Mouse (Mus musculus): ENCODE results near the gene Csnk1d.

Csnk1d gene

GRCm38 (mm10) chr11:120955701-120956100 lies 35.4 kb downstream of the Csnk1d start:
- no peak for DNase-seq (ENCODE audit: extremely low read depth, insufficient read length, low spot score)

GRCm38 (mm10) chr11:120954936-120955335 lies 36.2 kb downstream of the Csnk1d start:
- DNase-seq (ENCODE audit: extremely low read depth, insufficient read length, low spot score) = no peak

GRCm38 (mm10) chr11:120951731-120952730 lies 39.1 kb downstream of the Csnk1d start:
- DNase-seq (ENCODE audit: extremely low read depth, insufficient read length, low spot score) = no peak

GRCm38 (mm10) chr11:120951237-120951636 lies 39.9 kb downstream of the Csnk1d start:
- no peak for DNase-seq (ENCODE audit: extremely low read depth, insufficient read length, low spot score)

- DNase-seq (ENCODE audit: extremely low read depth, insufficient read length, low spot score) = no peak
These were observed 40.6 kb downstream of the Csnk1d start for GRCm38 (mm10) chr11:120950281-120951202.

GRCm38 (mm10) chr11:120949863-120950262 lies 41.3 kb downstream of the Csnk1d start:
- DNase-seq (ENCODE audit: extremely low read depth, insufficient read length, low spot score) = no peak

GRCm38 (mm10) chr11:120948861-120949851 lies 42.0 kb downstream of the Csnk1d start:
- no peak for DNase-seq (ENCODE audit: extremely low read depth, insufficient read length, low spot score)

- no peak for DNase-seq (ENCODE audit: extremely low read depth, insufficient read length, low spot score)
These were observed 42.8 kb downstream of the Csnk1d start, which contains the start of gene Slc16a3 for GRCm38 (mm10) chr11:120948328-120948727. Gene Slc16a3, plus strand, starts transcription at chr11:120948480.

GRCm38 (mm10) chr11:120945926-120946325 lies 45.2 kb downstream of the Csnk1d start:
- no peak for DNase-seq (ENCODE audit: extremely low read depth, insufficient read length, low spot score)

- DNase-seq (ENCODE audit: extremely low read depth, insufficient read length, low spot score) = no peak
These were observed 45.9 kb downstream of the Csnk1d start for GRCm38 (mm10) chr11:120945266-120945665.

GRCm38 (mm10) chr11:120940959-120941358 lies 50.2 kb downstream of the Csnk1d start:
- no peak for DNase-seq (ENCODE audit: extremely low read depth, insufficient read length, low spot score)

GRCm38 (mm10) chr11:120939712-120940341 lies 51.3 kb downstream of the Csnk1d start:
- DNase-seq (ENCODE audit: extremely low read depth, insufficient read length, low spot score) = no peak

GRCm38 (mm10) chr11:120938795-120939194 lies 52.3 kb downstream of the Csnk1d start:
- peak; percentile 55 for DNase-seq (ENCODE audit: extremely low read depth, insufficient read length, low spot score)

- DNase-seq (ENCODE audit: extremely low read depth, insufficient read length, low spot score) = no peak
These were observed 53.2 kb downstream of the Csnk1d start for GRCm38 (mm10) chr11:120937976-120938375.

- DNase-seq (ENCODE audit: extremely low read depth, insufficient read length, low spot score) = peak; percentile 91
These were observed 58.3 kb downstream of the Csnk1d start, which contains the start of gene Ccdc57 for GRCm38 (mm10) chr11:120932564-120933398. Gene Ccdc57, minus strand, starts transcription at chr11:120932872.

GRCm38 (mm10) chr11:120931479-120931878 lies 59.7 kb downstream of the Csnk1d start:
- DNase-seq (ENCODE audit: extremely low read depth, insufficient read length, low spot score) = no peak

- DNase-seq (ENCODE audit: extremely low read depth, insufficient read length, low spot score) = no peak
These were observed 62.7 kb downstream of the Csnk1d start for GRCm38 (mm10) chr11:120928468-120928867.

- no peak for DNase-seq (ENCODE audit: extremely low read depth, insufficient read length, low spot score)
These were observed 68.6 kb downstream of the Csnk1d start for GRCm38 (mm10) chr11:120922528-120922927.
